Mouse (Mus musculus): ENCODE measurements around the gene Cracr2a. TPM values are rescaled to one million over a fixed set of nuclear protein-coding genes. Genes with fewer than 3 reads are reported as not detected.

Gene Cracr2a
- 1.4 and 1.9 TPM in 2 replicates for polyA plus RNA-seq (2012; rRNA removed; ENCODE audit: low replicate concordance)

DNA sequence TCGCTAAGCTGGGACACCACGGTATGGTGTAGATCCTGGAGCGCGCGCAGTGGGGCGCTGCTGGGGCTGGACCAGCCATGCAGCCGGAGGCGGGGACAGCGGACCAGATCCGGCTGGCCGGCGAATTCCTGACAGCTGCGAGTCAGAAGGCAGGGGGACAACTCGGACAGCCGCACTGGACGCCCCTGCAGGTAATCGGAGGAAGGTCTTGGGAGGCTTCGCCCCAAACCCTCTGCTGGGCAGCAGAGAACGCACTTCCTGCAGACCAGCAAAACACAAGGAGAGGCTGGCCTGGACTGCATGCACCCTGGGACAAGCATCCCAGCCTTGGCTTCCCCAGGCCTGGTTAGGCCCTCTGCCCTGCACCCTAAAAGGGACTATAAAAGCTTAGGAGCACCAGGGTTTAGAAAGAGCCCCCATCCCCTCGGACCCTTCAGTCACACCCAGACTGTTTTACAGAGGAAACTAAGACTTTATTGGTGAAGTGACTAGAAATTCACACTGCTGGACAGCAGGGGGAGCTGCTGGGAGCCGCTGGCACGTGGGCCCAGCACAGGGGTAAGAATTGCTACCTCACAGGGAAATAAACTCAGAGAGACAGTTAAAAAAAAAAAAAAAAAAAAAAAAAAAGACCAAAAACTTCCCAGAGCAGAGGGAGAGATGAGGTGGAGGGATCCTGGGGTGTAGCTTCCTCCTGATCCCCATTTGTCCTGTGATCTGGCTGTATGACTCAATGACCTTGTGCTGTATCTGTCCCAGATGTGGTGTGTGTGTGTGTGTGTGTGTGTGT lies at the start of gene Cracr2a:
Cracr2a (plus strand) TSS at position 108 of the 790 bp plus-strand sequence.

Other genes starting within 250 kb of the Cracr2a start
- 9.6 and 15.1 TPM in 2 replicates for gene Parp11, start 114.5 kb upstream of the Cracr2a start, polyA plus RNA-seq (2012; rRNA removed; ENCODE audit: low replicate concordance)
- not detected in 2 replicates for gene Prmt8, start 208.1 kb downstream of the Cracr2a start, polyA plus RNA-seq (2012; rRNA removed; ENCODE audit: low replicate concordance)